Mouse (Mus musculus) skeletal muscle tissue, adult 2 months (tissue): ENCODE measurements around the gene Usp2.

Experiments
- DNase-seq: peaks from one replicate; pipeline ENCODE4 v3.0.0-alpha.2; 2012; ENCODE audit warnings: low read depth, low spot score

Gene Usp2

DNA sequence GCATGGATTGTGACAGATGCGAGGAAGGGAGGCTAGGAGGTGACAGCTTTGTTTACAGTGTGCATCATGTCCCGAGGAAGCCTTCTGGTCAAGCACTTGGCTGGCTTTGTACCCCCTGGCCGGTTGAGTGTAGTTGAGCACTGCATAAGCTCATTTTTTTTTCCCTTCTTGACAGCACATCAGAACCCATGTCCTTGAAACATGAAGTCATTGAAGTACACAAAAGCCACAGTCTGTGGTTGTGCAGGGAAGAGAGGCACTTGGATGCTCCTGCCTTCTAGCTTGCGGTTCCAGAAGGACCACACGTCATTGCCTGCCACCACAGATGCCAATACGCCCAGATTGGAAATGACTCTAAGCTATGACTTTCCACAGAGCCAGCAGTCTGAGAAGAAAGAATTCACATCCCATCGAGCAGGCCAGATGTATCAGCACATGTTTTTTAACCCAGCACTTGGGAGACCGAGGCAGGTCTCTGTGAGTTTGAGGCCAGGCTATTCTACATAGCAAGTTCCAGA lies 53.2 kb downstream of the Usp2 start:
- no peak for DNase-seq

DNA sequence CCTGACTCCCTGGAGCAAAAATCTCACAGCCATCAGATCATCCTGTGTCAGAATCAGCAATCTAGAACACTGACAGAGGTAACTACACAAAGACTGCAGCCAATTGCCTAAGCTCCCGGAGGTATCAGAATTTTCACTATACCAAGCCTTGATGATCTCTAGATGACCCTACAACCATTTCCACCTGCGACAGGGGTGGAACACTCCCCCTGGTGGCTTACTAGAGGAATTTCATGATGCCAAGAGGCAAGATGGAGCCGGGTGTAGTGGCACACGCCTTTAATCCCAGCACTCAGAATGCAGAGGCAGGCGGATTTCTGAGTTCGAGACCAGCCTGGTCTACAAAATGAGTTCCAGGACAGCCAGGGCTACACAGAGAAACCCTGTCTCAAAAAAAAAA lies 57.5 kb downstream of the Usp2 start:
- DNase-seq: no peak

DNA sequence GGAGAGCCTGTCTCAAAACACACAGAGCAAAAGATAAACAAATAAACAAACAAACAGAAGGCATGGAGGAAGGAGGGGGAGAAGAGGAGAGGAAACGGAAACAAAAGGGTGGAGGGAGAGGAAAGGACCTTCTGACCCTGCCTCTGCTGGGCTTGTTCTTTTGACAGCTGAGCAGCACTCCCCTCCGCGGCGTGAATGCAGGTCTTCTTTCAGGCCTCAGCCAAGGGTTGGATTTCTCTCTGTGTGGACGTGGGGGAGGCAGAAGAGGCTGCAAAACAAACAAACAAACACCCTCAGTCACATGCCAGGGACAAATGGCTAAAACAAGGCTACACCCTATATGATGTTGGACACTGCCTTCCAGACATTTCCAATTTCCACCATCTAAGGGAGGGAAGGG lies 58.2 kb downstream of the Usp2 start:
- no peak for DNase-seq

DNA sequence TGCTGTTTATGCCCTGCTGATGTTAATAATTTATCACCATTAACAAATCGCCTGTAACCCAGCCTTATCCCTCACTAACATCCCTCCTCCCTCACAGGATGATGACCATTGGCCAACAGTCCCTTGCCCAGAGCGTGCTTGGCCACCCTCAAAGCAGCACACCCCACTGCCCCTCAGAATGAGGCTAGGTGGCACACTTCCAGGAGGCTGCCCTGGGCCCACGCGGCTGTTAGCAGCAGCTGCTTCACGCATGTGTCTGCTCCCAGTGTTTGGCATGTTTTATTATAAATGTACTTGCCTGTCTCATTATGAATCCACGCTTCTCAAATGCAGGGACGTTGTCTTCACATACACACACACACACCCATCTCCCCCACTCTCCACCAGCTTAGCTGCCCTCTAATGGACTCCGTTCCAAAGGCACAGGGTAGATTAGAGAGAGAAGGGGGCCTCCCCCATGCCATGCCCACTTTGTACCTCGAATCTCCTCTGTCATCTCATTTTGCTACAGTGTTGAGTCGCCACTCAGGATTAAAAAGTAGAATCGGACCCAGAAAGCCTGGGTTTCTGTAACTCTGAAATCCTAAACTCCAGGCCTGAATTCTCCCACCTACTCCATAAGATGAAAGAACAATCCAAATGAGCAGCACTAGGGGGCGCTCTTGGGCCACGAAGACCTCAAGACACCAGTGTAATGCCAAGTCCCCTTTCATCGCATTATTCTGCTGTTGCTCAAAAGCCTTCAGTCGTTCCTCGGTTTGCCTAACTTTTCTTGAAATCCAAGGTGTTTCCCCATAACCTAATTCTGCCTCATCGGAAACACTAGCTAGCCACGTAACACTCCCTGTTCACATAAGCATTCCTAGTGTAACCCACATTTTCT lies 59.0 kb downstream of the Usp2 start:
- peak; percentile 85 for DNase-seq

DNA sequence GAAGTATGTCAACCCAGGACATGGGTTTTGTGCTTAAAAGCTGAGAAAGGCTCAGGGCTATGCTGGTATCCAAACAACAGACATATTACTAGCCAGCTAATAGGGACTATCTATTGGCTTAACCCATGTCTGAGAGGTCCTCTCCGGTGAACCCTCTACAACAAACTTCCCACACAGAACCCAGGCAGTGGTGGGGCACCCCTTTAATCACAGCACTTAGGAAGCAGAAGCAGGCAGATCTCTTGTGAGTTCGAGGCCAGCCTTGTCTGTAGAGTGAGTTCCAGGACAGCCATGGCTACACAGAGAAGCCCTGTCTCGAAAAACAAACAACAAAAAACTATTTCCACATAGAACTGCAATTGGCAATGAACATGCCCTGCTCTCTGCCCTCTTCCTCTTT lies 59.9 kb downstream of the Usp2 start:
- no peak for DNase-seq

DNA sequence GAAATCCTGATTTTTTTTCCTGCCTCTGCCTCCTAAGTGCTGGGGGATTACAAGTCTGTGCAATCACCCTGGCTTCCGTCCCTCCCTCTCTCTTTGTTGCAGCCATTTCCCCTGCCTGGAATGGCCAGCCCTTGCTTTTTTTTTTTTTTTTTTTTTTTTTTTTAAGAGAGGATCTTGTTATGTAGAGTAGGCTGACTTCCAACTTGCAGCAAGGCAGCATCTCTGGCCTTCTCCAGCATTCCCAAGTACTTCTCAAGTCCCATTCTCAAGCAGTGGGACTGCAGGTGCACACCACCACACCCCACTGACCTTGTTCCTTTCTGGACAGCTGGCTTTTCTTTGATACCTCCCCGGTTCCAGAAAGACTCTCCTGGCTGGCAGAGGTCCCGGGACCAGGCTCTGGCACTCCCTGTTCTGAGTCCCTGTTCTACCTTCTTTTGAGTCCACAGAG lies 60.6 kb downstream of the Usp2 start:
- DNase-seq: no peak

DNA sequence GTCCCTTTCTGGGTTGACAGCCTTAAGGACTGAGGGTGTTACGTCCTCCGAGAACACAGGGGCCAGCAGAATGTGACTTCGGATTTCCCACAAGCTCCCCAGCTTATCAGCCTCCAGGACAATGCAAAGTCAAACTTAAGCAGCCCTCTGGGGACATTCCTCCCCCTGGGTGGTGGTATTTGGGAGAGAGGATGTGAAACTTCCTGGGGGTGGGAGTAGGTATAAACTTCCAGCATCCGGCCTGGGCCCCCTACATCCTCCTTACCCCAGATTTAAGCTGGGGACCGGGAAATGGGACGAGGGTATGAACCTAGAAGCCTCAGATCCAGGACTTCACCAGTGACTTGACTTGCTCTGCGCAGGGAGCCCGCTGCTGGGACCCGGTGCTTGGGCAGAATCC lies 62.8 kb downstream of the Usp2 start:
- no peak for DNase-seq

DNA sequence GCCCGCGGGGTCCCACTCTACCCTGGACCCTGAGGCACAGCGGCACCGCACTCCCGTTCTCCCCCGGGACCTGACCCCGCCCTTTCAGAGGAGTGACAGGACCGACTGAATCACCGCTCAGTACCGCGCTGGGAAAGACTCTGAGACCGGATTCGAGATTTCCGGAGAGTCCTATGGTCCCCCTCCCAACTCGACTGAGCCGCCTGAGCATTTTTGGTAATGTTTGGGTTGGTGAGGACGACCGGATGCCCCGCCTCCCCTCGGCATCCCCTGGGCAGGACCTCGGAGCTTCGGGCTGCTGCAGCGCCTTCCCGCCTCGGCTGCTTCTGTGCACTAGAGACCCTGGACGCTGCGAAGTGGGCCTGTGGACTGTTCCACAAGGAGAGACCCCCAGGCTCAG lies 63.2 kb downstream of the Usp2 start:
- DNase-seq: peak; percentile 63

DNA sequence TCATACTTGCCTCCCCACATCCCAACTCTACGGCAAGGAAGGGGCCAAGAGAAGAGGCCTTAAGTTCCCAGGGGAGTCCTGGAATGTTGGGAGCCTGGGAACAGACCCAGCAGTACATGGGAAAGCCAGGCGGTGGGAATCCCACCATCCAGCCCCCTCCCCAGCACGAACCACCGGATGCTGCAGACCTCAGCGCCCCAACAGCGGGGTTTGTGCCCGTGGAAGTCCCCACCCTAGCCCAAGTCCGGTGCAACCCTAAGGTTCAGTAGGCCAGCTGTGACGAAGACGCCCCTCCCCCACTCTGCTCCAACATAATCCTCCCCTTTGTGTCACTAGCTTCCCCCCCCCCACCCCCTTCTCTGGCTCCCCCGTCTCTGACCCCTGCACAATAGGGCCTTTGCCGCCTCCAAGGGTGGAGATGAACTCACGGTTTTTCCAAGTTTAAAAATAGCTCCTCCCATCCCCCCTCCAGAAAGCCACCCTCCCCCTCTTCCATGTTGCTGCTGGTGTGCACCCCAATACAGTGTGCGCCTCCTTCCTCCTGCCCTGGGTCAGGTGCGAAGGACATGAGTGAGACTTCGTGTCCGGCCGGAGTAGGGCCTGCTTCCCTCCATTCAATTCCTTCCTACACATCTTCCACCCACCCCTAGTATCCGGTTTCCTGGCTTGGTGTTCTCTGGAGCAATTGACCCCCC lies 63.9 kb downstream of the Usp2 start:
- DNase-seq: no peak

DNA sequence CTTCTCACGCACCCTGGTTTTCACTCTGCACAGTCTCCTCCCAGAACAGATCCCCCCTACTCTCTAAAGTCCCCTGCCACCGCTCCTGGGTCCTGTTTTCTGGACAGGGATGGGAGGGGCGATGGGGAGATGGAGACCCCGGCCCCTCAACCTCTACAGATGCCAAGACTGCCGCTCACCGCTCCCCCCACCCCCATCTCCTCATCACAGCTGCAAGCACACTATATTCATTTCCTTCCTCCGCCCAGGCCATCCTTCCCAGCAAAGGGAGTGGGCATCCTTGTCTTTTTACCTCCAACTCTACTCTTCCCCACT lies 64.4 kb downstream of the Usp2 start:
- no peak for DNase-seq

DNA sequence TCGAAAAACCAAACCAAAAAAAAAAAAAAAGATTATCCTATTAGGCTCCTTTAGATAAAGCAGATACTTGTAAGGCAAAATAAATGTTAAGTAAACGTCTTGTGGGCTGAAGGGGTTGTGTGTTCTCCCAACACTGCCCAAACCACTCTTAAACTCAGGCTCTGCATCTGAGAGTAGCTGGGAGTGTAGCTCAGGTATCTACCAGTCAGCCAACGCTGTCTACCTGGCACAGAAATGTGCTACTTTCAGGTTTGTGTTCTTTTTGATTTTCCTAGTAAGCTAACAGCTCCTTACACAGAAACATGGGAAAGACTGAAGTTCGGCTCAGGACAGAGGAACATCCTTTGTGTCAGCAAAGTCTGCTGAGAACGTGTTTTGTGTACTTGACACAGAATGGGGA lies 65.4 kb downstream of the Usp2 start:
- no peak for DNase-seq

DNA sequence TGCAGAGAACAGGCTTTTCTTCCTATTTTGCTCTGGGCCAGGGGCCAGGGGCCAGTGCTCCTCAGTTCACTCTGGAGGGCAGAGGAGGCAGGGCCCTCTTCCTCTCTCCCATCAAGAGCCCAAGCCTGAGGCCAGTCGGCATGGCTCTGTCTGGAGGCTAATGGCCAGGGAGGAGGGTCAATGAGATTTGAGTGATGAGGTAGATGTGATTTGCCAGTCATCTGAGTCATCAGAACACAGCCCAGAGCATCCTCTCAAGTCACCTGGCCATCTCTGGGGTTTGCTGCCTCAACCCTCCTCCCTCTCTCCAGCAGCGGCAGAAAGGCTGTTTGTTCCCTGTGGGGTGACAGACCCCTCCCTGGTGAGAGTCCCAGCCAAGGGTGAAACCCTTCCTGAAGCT lies 66.5 kb downstream of the Usp2 start:
- no peak for DNase-seq

DNA sequence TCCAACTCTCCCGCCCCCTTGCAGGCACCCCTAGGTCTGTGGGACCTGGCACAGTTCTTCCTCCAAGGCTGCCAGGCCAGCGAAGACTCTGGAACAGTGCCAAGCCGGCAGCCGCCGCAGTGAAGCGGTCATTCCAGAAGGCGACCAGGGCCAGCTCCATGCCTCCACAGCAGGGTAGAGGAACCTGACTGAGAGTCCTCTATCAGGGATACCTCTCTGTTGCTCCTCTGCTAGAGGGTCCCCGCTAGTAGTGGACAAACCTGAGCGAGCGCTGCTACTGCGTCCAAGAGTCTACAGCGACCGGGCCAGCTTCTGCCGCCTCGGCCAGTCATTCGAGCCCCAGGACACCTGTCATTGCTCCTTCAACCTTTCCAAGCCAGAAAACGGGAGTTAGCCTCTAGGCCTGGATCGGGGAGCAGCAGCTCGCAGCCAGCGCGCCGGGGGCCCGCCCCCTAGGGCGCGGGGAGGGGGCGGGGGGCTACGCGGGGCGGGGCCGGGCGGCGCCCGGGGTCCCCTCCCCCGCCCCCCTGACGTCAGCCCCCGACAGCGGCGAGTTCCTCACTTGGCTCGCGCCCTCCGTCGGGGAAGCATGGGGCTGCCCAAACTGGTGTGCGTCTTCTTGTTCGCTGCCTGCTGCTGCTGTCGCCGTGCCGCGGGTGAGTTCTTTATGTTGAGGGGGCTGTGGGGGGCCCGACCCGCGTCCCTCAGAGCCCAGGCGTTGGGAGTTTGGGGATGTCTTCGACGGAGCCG lies 67.5 kb downstream of the Usp2 start, which contains the start of gene Mcam:
Mcam (plus strand) TSS at position 369 of the 750 bp plus-strand sequence.
- DNase-seq: peak; percentile 70

DNA sequence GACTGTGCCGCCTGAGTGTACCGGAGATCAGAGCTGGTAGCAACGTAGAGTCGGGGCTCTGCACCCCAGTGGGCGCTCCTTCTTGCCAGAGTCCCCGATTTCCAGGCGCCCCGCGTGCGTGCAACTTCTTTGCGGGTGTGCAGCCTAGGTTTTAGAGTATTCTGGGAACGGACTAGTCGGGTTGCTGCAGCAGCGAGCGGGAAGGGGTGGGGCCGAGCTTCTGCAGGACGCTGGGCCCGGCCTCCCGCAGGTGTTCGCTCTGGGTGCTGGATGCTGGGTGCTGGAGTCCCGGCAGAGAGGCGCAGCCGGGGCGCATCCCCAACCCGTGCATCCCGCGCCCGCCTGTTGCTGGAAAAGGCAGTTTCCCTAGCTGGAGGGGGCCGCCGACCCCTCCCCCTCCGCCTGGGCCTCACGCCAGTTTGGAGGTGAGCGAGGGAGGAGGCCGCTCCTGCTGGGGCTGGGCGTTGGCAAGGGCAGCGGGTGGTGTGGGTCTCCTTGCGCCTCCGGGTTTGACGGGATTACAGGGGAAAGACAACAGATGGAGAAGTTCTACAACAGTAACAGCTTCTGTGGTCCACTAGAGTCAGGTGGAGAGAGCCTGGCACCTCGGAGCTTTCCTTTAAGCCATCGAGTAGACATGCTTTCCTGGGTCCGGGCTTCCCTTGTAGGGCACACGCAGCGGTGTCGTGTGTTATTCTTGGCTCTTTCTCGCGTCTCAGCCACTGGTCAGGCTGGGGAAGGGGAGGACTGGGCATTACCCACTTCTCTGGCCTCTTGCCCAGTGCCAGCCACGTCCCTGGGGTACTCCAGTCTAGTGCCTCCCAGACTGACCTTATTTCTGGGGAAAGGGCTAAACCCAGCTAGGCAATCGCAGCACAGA lies 68.3 kb downstream of the Usp2 start:
- DNase-seq: no peak

DNA sequence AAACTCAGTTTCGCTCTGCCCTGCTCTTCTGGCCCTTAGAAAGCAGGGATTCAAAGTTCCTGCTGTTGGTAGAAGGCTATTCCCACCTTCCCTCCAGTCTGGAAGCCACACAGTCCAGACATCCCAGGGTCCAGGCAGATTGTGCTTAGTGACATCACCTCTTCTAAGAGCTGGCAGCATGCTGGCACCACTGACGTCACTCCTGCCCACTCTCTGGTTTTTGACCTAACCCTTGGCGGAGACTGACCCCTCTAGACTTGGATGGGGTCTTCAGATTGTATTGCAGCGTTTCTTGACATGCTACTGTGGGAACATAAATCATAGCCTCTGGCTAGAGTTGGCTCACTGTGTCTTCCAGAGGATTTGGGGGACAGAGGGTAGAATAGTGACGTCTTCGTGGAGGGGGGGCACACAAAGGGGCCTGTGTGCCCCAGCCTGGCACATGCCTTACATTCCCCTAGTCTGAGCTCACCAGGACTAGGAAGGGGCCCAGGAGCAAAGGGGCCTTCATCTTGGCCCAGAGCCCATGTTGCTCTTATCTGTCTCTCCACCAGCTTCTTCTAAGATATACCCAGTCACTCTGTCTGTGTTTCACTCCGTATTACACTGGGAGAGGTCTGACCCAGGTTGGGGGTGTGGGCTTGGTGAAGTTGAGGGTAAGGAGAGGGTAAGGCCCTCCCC lies 69.0 kb downstream of the Usp2 start:
- DNase-seq: no peak

DNA sequence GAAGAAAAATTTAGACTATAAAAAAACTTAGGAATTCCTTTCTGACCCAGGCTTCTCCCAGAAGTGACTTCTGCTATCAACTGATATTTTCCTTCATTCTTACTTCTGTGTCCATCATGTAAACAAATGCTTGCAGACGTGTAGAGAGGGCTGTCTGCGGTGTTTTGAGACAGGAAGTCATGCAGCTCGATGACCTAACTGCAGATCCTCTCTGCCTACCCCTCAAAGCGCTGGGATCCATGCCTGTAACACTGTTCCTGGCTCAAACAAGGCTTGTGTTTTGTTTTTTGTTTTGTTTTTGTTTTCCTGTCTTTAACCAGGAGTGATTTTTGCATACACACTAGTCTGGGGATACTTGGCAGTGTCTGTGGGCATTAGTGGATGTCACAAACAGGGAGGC lies 71.0 kb downstream of the Usp2 start:
- DNase-seq: no peak

DNA sequence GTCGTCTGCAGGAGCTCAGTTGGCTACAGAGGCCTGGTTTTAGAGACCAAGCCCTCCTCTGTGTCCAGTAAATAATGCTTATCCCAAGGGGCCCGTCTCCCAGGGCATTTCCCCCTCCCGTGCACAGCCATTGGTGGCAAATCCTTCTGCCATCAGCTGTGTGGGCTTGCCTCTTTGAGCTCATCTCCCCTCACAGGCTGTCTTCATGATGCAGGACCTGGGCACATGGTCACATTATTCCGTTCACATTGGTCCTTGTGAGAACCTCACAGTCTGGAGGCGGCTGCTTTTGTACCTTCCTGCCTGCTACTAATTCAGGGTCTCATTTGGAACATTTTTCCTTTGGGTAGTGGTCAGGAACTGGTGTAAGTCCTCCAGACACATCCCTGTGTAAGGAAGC lies 75.1 kb downstream of the Usp2 start:
- no peak for DNase-seq

DNA sequence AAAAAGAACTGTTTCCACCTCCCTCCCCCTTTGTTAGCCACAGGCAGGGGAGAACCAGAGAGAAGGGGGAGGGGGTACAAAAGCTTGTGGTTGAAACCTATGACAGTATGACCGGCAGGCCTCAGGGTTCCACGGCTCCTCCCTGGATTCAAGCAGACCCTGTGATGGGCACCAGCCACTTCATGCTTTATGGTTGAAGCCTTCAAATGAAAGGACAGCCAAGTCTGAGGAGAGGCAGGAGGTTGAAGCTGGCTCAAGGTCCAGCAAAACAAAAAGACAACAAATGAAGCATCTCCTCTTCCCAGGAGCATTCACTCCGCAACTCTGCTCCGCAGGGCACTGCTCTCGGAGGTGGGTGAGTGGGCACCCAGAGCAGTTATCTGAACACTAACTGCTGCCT lies 76.6 kb downstream of the Usp2 start:
- no peak for DNase-seq

DNA sequence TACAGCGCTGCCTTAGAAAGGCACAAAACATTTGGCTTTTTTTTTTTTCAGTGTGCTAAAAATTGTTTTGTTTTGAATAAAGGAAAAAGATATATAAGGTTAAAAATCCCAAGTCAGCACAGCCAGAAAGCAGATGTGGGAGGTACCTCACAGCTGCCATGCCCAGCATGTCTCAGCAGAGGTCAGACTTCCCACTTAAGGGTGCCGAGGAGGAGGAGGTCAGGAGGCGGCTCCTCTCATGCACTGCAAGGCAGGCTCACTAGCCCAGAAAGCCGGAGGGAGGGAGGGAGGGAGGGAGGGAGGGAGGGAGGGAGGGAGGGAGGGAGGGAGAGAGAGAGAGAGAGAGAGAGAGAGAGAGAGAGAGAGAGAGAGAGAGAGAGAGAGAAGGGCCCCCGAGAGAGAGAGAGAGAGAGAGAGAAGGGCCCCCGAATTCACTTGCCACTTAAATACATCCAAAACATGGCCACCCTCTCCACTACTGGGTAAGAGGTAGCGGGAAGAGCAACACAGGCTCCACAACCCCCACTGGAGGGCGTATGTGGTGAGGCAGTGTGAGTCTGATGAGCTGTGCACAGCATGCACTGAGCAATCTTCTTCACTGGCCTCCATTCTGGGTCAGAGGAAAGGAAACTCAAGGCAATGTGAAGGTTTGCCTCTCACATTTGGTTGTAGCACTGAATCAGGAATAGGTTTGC lies 77.3 kb downstream of the Usp2 start:
- DNase-seq: no peak

DNA sequence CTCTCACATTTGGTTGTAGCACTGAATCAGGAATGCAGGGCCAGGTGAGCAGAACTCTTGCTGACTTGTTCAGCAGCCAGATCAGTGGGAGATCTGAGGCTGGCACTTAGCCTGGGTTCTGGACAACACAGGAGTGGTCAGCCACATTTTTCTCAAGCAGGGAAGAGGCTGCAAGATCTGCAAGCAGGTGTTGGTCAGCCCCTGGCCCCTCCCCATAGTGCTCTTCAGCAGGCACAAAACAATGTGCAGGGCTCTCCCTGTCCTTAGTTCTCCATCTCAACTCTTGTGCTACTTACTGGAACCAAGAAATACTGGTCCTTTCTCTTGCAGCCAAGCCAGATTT lies 77.9 kb downstream of the Usp2 start:
- no peak for DNase-seq
